Mouse (Mus musculus) kidney, adult 2 months (tissue): ENCODE data around the gene Sec14l3.

Experiments
- CTCF ChIP-seq: fragments of 200-500 bp; conservative IDR thresholded peaks from 2 replicates; pipeline ENCODE4 v1.5.1; 2011; ENCODE audit warnings: low read depth, mild to moderate bottlenecking, control low read depth, low read length, moderate library complexity, mixed read lengths; ENCODE audit not compliant: insufficient read depth, insufficient read length
- POLR2A ChIP-seq: fragments of 200-500 bp; IDR thresholded peaks from one replicate; pipeline ENCODE4 v1.6.1; 2011; ENCODE audit warnings: low read depth, low read length, control low read depth

DNA sequence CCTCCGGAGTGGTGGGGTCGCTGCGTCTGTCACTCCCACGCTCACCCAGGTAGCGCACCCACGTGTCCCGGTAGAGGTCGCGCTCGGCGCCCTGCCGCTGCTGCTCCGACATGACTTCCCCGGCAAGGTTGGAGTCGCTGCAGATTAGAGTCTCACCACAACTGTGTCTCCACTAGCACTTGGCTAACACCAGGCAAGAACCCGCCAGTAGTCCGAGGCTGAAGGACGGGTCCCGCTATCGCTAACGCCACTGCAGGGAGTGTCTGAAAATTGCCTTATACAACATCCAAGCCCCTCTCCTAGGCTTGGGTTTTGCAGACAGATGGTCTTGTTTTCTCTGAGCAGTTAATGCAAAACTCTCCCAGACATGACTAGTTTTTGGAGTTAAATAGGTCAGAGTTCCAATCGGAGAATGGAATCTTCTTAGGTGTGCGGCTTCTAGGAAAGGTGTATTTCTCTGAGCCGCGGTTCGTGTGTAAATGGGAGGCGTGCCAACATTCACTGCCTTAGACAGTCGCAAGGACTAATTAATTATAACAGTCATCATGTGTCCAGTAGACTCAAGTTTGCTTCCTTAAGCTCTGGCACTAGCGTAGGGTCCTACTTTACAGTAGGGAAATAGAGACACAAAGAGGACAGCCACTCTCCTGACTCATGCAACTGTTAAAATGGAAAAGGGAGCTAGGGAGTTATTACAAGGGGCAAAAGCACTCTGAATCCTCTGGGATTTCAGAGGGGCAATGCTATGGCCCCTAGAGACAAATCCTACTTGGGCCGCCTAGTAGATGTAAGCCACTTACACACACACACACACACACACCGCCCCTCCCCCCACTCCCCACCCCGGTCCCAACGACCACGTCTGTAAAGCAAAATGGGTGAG, 30.8 kb downstream of the Sec14l3 start, which contains the start of gene Mtfp1:
- TF ChIP-seq POLR2A (peak; percentile 6), CTCF (no peak)
